Mouse (Mus musculus) layer of hippocampus, adult 9-10 months (tissue): ENCODE measurements around the gene Cc2d1a.

Experiments used
- DNase-seq: peaks from one replicate; pipeline ENCODE4 v3.0.0; 2022; ENCODE audit warnings: low spot score

The Cc2d1a gene

GRCm38 (mm10) chr8:84104697-84105609 lies 42.8 kb downstream of the Cc2d1a start, which contains the start of gene Dcaf15:
Gene Dcaf15 (minus strand): TSS chr8:84104768.
- peak; percentile 96 for DNase-seq

- no peak for DNase-seq
Measured at GRCm38 (mm10) chr8:84104221-84104620, 43.5 kb downstream of the Cc2d1a start.

GRCm38 (mm10) chr8:84103601-84104000 lies 44.1 kb downstream of the Cc2d1a start:
- DNase-seq = no peak

GRCm38 (mm10) chr8:84101476-84102270 lies 46.1 kb downstream of the Cc2d1a start:
- no peak for DNase-seq

GRCm38 (mm10) chr8:84098376-84098775 lies 49.4 kb downstream of the Cc2d1a start:
- DNase-seq = no peak

GRCm38 (mm10) chr8:84096061-84096460 lies 51.7 kb downstream of the Cc2d1a start:
- no peak for DNase-seq

- DNase-seq = no peak
Measured at GRCm38 (mm10) chr8:84090585-84090984, 57.2 kb downstream of the Cc2d1a start.

GRCm38 (mm10) chr8:84089277-84089676 lies 58.5 kb downstream of the Cc2d1a start:
- no peak for DNase-seq

GRCm38 (mm10) chr8:84087821-84088220 lies 59.9 kb downstream of the Cc2d1a start:
- DNase-seq = no peak

- no peak for DNase-seq
Measured at GRCm38 (mm10) chr8:84087156-84087555, 60.6 kb downstream of the Cc2d1a start.

- no peak for DNase-seq
Measured at GRCm38 (mm10) chr8:84084341-84085115, 63.2 kb downstream of the Cc2d1a start.

- DNase-seq = no peak
Measured at GRCm38 (mm10) chr8:84083829-84084241, 63.9 kb downstream of the Cc2d1a start.
